Mouse (Mus musculus) left cerebral cortex, postnatal 4 days (tissue): ENCODE measurements around the gene Pde2a. TPM values are rescaled to one million over a fixed set of nuclear protein-coding genes. Genes with fewer than 3 reads are reported as not detected.

Experiments used
- DNase-seq: peaks from one replicate; pipeline ENCODE4 v3.0.0-alpha.2; 2022
- intact Hi-C: fragments of 180-260 bp; cut with DNase I; formaldehyde crosslinking; loops from one replicate; pipeline ENCODE4 v1.15.1; 2025
- total RNA-seq, 2 experiments: library from RNA; stranded (reverse); gene quantifications; 2 replicates each; pipeline ENCODE4 v1.2.3; 2021

Gene Pde2a
- total RNA-seq, 2 experiments from 2014 or later: 173 to 179 TPM

DNA sequence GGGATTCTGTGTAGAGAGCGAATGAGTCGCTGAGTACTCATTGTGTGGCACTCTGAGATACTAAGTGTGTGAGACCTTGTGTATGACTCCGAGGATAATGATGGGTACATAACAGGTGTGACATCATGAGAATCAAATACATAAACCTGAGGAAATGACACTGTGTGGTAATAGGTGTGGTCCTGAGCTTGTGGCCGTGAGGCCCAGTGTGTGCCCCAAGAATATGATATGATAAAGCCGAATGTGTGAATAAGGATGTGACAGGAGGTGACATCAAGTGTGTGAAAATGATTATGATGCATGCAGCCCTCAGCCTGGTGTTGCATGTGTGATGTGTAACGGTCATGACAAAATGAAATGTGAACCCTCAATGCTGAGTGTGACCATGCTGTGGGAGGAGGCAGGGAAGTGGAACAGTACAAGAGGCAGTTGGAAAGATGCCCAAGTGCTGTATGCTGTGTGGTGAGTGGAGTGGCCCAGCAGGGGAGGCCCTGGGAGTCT lies 45.1 kb downstream of the Pde2a start:
- intact Hi-C loops: no loop called here
- no peak for DNase-seq

DNA sequence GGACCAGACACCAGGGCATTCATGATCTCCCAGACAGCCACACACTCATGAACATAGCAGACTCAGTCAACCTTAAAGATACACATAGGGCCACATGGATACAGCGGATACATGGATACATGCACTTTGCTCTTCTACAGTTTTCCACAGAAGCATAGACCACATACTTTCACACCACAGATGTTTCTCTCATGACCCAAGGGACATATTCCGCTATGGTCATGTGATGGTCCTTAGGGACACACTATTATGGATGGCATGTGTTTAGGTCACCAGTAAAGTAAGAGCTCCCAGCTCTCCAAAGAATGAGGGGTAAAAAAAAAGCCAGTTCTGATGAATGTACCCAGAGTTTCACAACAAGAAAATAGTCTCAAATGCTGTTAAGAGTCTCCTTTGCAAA lies 49.9 kb downstream of the Pde2a start:
- DNase-seq: no peak
- intact Hi-C loops: no loop called here

DNA sequence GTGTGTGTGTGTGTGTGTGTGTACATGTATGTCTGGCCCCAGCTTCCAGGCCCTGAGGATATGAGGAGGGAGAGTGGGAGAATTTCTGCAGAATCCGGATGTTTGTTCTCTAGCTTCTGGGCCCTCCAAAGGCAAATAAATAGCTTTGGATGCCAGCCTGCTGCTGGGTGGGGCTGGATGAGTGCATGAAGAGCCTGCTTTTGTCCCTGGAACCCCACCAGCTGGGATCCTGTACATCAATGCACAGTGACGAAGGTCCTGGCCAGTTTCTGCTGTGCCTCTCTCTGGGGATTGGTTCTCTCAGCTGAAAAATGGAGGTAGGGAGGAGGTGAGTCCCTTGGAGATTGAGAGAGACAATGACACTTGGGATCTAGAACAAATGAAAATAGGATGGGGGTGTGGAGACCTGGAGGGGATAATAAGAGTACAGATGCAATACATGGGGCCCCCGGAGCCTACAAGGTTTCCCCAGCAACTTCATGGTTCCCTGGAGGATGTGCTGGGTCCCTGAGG lies 50.5 kb downstream of the Pde2a start:
- no peak for DNase-seq
- intact Hi-C loops: no loop called here

DNA sequence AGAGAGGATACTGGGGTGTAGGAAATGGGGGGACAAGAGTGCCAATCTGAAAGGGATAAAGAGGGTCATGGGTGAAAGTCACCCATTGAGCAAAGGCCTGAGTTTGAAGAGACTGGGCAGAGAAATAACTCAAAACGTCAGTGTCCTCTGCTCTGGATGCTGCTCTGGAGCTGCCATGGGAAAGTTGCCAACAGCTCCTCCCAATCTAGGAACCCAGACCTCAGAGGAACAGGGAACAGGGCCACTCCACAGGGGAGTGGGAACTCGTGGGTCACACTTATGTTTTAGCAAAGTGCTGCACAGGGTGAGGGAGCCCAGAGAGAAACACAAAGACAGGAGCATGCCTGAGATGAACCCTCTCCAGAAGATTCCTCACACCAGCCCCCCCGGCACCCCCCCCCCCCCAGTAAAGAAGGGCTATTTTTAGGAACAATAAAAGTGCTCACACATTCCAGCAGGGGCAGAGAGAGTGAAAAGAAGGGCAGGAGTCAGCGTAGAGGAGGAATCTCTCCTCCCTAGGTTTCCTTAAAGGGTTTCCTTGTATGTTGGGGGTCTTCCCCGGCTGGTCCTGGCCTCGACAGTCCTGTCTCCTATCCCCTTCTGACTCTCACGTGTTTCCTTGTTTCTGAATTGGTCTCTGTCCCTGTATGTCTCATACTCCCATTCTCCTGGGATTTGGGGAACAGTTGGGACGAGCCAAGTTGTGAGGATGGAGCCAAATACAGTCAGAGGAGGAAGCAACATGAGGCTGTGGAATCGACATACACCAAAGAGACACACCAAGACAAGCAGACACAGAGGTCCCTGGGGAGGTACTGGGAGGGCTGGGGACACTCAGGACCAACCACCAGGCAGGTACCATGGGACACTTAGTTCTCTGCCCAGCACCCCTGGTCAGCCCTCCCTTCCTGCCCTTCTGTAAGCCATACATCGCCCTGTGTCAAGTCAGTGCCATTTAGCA lies 51.4 kb downstream of the Pde2a start:
- intact Hi-C loops: no loop called here
- DNase-seq: no peak

DNA sequence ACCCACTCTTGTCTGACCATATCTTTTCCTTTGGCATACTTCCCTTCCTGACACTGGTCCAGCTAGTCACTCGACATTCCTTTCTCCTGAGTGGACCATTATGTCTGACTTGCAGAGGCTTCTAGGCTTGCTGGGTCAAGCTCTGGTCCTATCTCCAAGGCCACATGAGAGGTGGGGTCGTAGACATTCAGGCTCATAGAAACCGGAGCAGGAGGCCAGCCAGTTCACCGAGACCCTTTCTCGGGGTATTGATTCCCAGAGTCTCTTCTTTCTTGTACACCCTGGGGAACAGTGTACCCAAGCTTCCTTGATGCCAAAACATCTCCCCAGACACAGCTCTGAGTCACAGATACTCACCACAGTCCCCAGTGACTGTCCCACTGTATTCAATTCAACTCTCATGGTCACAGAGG lies 52.9 kb downstream of the Pde2a start:
- DNase-seq: no peak
- intact Hi-C loops: no loop called here

DNA sequence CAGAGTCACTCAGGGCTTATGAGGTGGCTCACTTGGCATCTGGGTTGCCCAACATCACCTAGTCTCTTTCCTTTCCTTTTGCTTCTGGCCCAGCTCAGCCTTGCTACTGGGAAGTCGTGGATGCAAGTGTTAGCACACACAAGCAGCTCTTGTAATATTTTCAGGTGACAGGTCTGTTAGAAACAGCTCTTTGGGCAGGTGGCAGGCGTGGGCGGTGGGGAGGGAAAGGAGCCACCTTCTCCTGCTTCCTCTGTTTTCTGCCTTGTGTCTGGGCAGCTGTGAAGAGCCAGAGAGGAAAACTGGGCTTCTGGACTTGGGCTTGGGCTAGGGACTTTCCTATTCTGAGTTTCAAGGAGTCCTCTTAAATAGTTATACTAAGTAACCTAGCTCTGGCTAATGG lies 54.5 kb downstream of the Pde2a start:
- intact Hi-C loops: no loop called here
- no peak for DNase-seq

DNA sequence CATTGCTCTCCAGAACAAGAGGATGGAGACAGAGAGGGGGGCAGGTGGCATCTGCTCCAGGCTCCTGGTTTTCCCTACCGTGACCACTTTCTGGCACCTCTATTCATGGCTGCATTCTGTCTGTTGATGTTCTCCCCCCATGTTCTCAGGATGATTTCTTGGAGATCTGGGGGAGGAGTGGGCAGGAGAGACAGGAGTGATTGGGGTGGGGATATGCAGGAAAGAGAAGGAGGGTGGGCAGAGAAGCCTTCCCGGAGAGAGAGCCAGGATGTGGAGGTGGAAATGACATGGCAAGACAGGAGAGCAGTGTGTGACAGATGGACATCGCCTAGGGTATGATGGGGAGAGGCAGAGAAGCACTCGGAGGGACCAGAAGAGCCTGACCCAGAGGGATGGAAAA lies 55.0 kb downstream of the Pde2a start:
- intact Hi-C loops: no loop called here
- DNase-seq: no peak

DNA sequence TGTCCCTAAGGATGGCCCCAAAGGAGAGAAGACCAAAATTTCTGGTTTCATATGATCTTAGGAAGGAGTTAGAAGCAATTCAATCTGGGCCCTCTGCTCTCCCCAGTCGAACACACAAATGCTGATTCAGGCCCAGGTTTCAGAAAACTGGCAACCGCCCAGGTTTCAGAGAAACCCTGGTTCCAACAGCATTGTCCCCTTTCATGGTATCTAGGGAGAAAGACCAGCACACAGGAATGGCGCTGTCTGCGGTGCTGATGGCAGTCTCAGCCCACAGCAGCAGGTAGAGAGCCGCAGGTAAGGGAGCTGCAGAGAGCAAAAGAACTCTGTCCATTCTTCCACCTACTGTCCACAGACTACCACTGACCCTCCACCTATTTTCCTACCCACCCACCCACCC lies 55.7 kb downstream of the Pde2a start:
- DNase-seq: no peak
- intact Hi-C loops: no loop called here

DNA sequence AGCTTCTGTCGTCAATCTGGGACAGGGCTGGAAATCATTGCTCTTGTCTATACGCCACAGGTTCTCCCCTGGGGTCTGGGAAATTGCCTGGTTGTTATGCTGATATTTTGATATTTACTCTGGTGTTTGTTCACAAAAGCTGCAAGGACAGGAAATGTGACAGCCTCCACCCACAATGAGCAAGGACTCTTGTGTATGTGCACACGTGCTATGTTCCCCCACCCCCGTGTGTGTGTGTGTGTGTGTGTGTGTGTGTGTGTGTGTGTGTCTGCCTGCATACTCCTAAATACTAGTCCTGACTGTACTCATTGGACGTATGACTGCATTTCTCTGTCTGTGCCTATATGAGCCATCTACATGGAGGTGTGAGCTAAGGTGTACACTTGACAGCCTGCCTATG lies 56.6 kb downstream of the Pde2a start:
- intact Hi-C loops: no loop called here
- DNase-seq: no peak

DNA sequence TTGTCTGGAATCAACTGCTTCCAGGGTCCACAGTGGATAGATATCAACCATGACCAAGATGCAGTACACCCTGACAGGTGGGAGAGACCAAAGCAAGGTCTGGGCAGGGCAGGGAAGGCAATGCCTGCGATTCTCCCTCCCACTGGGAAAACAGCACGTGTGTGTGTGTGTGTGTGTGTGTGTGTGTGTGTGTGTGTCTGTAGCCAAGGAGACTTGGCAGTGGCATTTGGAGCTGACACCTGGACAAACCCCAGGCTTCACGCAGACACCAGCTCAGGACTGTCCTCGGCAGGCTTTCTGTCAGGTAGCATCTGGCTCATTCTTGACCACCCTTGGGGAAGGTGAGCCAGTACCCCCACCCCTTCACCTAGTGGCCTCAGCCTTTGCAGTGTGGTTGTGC lies 58.4 kb downstream of the Pde2a start:
- no peak for DNase-seq
- intact Hi-C loops: no loop called here

DNA sequence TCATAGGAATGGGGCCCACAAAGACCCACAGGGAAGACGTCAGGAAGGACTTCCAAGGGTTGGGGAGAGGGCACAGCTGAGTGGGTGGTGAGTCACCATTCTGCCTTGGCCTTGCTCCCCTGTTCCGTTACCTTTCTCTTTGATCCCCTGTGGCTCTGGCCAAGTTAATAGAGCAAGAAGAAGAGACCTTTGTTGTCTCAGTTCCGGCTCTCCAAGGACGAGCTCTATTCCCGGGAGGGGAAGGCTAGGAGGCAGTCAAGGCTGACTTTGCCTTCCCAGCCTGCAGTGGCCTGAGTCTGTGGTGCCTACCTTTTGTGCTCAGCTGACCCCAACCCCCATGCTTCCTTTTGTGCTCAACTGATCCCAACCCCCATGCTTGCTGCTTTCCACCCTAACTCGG lies 59.2 kb downstream of the Pde2a start:
- DNase-seq: no peak
- intact Hi-C loops: no loop called here

DNA sequence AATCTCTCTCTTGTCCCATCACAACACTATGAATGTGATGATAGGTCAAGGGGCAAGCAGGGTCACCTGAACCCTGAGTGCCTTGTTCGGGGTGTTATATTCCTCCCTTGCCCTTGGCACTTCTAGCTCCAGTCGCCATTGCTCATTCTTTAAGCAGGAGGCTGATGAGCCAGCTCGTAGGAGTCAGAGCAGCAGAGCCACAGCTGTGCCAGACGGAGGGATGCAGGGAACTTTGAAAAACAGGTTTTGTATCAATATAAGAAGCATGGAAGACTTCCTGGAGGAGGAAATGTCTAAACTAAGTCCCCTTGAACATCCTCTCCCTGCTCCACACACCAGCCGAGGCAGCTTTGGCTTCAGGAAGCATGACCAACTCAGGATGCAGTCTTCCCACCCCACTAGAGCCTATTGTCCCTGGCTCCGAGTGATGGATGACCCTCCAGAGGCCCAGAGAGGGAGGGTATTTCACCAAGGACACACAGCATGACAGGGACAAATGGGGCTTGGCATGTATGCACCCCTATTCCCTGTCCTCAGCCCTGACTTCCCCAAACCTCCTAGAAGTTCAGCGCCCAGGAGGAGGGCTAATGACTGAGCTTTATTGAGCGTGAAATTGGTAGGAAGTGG lies 60.5 kb downstream of the Pde2a start:
- DNase-seq: no peak
- intact Hi-C loops: no loop called here

DNA sequence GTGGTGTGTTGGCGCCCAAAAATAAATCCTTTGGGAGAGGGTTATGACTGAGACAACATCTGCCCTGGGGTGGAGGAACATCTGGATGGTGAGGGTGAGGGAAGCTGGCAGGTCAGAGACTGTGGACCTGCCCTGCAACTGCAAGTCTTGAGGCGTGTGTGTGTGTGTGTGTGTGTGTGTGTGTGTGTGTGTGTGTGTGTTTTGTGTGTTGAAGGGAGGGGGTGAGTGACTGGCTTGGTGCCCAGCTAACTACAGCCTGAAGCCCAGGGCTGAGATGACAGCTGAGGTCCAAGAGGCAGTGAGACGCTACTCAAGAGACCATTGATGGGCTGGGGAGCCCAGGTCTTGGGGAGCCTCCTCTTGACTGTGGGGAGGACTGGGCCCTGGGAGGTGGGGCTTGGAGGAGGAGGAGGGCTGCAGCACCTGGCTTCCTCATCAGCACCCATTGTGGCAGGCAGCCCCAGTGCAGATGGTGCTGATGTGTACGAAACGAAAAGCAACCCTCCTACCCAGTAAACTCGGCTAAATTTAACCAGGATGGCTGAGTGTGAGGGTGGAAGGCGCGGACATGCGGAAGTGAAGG lies 61.1 kb downstream of the Pde2a start:
- DNase-seq: no peak
- intact Hi-C loops: no loop called here

DNA sequence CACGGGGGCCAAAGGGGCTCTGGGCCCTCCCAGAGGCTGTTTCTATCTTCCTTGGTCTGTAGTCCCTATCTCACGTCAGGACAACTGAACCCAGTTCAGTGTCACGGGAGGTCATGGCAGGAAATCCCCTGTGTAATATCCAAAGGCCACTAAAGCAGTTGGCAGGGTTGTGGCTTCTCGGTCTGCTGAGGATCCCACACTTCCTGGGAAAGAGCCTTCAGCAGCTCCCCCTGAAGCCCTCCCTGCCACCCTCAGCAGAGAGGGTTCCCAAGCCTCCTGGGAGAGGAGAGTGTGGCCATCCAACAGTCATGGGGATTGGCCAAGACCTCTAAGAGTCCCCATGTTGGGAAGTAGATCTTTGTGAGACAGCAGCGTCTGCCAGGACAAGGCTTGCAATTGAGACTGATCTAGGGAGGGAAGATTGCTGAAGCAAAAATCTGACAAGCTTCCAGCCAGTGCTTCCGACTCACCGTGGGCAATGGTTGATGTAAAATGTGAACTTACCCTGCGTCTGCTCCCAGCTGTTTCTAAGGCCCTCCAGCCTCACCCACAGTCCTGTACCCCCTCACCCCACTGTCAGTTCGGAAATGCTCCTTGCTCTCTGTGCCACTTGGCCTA lies 62.1 kb downstream of the Pde2a start:
- DNase-seq: no peak
- intact Hi-C loops: no loop called here

DNA sequence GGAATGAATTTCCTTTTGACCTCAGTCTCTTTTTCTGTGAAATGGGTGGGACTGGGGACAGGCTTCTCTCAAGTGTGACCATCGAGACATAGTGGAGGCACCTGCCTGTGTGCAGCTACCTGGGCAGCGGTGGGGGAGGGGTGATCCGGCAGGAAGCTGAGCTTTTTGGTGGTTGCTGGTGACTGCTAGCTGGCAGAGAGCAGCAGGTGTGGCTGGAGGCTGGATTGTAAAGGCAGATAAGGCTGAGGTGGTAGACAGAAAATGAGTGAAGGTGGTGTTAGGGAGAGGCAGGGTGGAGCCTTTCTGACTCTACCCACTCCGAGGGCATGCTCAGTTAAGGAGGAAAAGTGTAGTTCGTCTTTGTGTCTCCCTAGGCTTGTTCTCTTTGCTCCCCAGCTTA lies 65.6 kb downstream of the Pde2a start:
- intact Hi-C loops: no loop called here

DNA sequence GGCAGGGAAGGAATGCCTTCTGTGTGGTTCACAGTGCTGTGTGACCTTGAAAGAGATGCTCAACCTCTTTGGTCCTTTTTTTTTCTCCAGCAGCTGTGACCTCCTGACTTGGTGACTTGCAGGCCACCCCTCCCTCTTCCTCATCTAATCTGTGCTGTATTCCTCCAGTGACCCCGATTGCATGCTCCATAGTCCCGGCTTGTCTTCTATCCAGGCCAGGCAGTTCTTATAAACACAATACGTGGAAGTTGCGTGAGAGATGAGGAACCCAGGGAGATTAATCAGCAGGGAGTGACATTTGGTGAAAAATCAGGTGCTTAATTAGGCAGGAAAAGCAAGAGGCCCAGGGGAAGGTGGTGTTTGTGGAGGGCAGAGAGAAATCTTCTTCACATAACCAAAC lies 69.5 kb downstream of the Pde2a start:
- no peak for DNase-seq
- intact Hi-C loops: no loop called here

More for the DNA sequence above, 65.6 kb downstream of the Pde2a start:
- no peak for DNase-seq

DNA sequence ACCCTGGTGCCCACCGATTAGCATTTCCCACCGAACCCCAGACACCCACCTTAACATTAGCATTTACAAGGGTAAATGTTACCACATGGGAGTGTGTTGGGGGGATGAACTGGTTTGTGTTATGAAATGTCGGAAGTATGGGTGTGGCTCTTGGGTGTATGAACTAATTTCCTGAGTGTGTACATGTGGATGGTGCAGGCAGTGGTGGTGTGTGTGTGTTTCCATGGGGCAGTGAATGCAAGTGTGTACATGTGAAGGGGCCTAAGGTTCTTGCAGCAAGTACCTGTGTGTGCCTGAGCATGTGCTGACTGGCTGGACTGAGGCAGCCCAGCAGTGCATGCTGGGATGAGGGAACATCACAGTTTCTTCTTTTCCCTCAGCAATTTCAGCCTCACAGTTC lies 76.9 kb downstream of the Pde2a start:
- intact Hi-C loops: no loop called here
- no peak for DNase-seq

DNA sequence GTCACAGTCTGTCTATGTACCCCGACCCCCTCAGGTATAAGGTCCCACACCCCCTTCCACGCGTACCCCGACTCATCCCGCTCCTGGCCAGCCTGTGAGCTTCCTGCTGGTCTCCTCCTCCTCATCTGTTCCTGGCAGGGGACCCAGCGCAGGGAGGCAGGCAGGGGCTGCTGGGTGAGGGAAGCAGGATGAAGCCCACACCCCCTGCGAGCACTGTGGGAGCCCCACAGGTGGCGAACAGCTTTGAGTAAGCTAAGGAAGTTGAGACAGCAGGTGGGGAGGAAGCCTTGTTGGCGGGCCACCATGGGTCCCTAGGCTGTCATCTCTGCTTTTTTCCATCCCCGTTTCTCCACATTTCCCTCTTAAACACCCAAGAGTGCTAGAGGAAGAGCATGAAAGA lies 77.8 kb downstream of the Pde2a start:
- intact Hi-C loops: no loop called here

DNA sequence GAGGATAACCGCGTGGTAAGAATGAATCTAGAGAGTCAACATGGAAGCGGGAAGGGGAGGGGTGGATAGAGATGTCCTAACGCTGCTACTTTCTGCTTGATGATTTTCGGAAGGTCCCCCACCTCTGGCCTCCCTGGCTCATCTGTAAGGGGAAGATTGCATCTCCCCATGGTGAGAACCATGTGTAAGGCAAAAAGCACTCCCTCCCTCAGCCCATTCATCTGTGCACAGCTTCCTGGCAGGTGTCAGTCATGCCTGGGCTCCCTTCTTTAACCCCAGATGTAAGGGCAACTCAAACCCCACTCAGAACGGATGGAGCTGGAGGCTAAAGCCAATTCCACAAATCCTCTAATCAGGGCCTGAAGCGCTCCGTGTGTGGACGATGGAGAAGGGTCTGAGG lies 78.2 kb downstream of the Pde2a start:
- intact Hi-C loops: loop anchor here (5.0 kb wide), 1 partner anchor 38 kb away; no protein-coding TSS in a partner anchor
- DNase-seq: no peak

More for the DNA sequence above, 77.8 kb downstream of the Pde2a start:
- no peak for DNase-seq

DNA sequence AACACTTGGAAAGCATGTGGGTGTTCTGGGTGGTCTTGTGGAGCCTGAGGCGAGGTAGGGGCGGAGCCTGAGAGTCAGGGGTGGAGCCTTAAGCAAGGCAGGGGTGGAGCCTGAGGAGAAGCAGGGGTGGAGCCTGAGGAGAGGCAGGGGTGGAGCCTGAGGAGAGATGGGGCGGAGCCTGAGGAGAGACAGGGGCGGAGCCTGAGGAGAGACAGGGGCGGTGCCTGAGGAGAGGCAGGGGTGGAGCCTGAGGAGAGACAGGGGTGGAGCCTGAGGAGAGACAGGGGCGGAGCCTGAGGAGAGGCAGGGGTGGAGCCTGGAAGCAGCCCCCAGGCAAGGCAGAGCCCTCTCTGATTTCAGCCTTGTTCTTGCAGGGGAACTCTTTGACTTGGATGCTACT lies 79.7 kb downstream of the Pde2a start:
- intact Hi-C loops: loop anchor here (5.0 kb wide), 1 partner anchor 36 kb away; no protein-coding TSS in a partner anchor
- no peak for DNase-seq

DNA sequence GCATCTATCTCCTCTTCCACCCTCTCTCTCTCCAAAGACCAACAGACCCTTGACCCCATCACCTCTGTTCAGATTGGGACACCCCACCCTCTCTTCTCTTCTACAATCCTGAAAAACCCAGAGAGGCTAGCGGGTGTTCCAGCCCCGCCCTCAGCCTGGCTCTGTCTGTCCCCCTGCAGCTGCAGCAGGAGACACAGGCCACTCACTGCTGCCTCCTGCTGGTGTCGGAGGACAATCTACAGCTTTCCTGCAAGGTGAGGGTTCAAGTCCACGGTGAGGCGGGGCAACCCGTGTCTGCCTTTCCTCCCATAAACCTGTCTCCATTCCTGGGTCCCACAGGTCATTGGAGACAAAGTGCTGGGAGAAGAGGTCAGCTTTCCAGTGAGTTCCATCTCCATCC lies 80.2 kb downstream of the Pde2a start:
- intact Hi-C loops: loop anchor here (5.0 kb wide), 1 partner anchor 36 kb away; no protein-coding TSS in a partner anchor

More for the DNA sequence above, 80.2 kb downstream of the Pde2a start:
- DNase-seq: no peak
